Mouse (Mus musculus): ENCODE measurements around the gene Hmga1b. TPM values are rescaled to one million over a fixed set of nuclear protein-coding genes. Genes with fewer than 3 reads are reported as not detected.
A peak's percentile ranks its signal among the peaks of the same experiment; 100 is the strongest.
"Not testable (repeated sequence)": the region's sequence is repeated elsewhere in the genome, so short reads cannot be mapped to it uniquely, and the experiment has no call there.

Hmga1b gene
- polyA plus RNA-seq, 1 experiment = 0.55 TPM

DNA sequence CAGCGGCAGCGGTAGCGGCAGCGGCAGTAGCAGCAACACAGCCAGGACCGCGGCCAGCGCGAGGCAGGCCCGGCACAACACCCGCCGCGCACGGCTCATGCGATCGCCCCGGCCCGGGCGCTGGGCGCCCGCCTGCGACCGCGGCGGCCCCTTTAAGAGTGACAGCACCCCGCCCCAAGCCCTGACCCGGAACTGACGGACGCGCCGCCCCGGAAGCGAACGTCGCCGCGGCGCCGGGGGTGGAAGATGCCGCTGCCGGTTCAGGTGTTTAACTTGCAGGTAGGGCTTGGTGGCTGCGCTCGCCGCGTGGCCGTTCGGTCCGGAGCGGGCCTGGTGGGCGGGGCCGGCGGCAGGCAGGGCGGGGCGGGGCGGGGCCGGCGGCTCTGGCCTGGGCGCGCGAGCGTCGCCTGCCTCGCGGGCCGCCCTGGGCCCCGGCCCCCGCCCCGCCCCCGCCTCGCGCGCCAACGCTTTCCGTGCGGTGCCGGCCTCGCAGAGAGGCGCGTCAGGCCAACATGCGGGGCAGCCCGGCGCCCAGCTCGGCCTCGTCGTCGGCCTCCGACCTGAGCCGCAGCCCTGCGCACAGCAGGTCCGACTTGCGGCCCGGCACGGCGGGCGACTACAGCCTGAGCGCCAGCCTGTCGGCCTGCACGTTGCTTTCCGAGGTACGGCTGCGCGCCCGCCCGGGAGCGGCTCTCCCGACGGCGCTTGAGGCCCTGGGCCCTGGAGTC, 21.6 kb downstream of the Hmga1b start, which contains the start of the genes Rfng and Gps1:
Rfng (minus strand) TSS at position 144 of the 728 bp plus-strand sequence.
Gps1 (plus strand) TSS at position 209 of the 728 bp plus-strand sequence.
- Histone ChIP-seq H3K4me1 (ENCODE audit: control insufficient read depth, insufficient read depth, low read length) (peaks cover 15% of the 10 kb centered on the region), H3K4me3 (ENCODE audit: insufficient read depth, low read depth, low read length) (peak within 1 kb of the TSS; percentile 98), H3K36me3 (ENCODE audit: control insufficient read depth, insufficient read depth, low read length) (0 out of 2 replicates have a peak, but pooled peaks cover 2% of the 10 kb centered on the region), H3K27me3 (replicated peaks; ENCODE audit: control insufficient read depth, insufficient read depth, low read length) (no peaks in the 10 kb centered on the region), H3K27ac (ENCODE audit: insufficient read depth, low read depth, low read length) (peak within 1 kb of the TSS; percentile 70)
- TF ChIP-seq CTCF (conservative IDR thresholded peaks at IDR 0.05; ENCODE audit: insufficient read depth, insufficient read length, low read depth, low read length) (no peak), POLR2A (IDR thresholded peaks at IDR 0.05; ENCODE audit: low read depth, low read length) (no peak)
- DNase-seq = peak; percentile 89
- WGBS = 1% methylated on average over 92 of the region's 107 CpGs

DNA sequence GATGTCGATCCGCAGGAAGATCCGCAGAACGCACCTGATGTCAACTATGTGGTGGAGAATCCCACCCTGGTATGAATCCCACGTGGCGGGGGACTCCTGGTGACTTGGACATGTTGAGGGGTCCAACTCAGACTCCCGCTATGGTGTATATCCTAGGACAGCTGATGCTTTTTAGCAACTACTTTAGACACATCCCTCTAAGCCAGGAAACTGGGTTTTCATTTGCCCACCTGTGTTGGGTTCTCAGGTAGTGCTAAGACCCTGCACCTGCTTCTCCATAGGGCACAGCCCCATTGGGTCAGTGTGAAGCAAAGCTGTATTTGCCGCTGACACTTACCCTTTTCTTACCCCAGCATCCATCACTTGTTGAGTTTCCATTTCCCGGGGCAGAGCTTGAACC, 22.6 kb downstream of the Hmga1b start:
- Histone ChIP-seq H3K27ac (ENCODE audit: insufficient read depth, low read depth, low read length) (no peak overlapping the region), H3K36me3 (ENCODE audit: control insufficient read depth, insufficient read depth, low read length) (0 out of 2 replicates have a peak, but pooled peaks cover 2% of the 10 kb centered on the region), H3K4me3 (ENCODE audit: insufficient read depth, low read depth, low read length) (peak overlapping the region; percentile 98), H3K4me1 (ENCODE audit: control insufficient read depth, insufficient read depth, low read length) (peaks cover 15% of the 10 kb centered on the region), H3K27me3 (replicated peaks; ENCODE audit: control insufficient read depth, insufficient read depth, low read length) (no peaks in the 10 kb centered on the region)
- TF ChIP-seq POLR2A (IDR thresholded peaks at IDR 0.05; ENCODE audit: low read depth, low read length) (no peak), CTCF (conservative IDR thresholded peaks at IDR 0.05; ENCODE audit: insufficient read depth, insufficient read length, low read depth, low read length) (no peak)
- DNase-seq = no peak
- WGBS = 32% methylated on average over 9 of the region's 9 CpGs

DNA sequence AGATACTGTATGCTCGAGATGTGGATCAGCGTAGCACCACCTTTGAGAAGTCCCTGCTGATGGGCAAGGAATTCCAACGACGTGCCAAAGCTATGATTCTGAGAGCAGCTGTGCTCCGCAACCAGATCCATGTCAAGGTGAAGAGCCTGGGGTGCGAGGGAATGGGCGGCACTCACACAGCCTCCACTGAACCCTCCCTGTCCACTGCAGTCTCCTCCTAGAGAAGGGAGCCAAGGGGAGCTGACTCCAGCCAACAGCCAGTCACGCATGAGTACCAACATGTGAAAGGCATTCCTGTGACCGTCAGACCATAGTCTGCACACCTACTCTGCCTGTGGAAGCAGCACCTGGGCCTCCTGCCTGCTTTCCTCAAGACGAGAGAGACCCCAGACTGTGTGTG, 25.9 kb downstream of the Hmga1b start:
- 43% methylated on average over 9 of the region's 10 CpGs for WGBS
- not testable (repeated sequence) for H3K27me3 ChIP-seq (replicated peaks; ENCODE audit: control insufficient read depth, insufficient read depth, low read length); H3K4me3 ChIP-seq (ENCODE audit: insufficient read depth, low read depth, low read length); H3K36me3 ChIP-seq (ENCODE audit: control insufficient read depth, insufficient read depth, low read length); H3K27ac ChIP-seq (ENCODE audit: insufficient read depth, low read depth, low read length)
- peak; percentile 68 for DNase-seq
- H3K4me1 ChIP-seq (ENCODE audit: control insufficient read depth, insufficient read depth, low read length) = peaks cover 20% of the 10 kb centered on the region

DNA sequence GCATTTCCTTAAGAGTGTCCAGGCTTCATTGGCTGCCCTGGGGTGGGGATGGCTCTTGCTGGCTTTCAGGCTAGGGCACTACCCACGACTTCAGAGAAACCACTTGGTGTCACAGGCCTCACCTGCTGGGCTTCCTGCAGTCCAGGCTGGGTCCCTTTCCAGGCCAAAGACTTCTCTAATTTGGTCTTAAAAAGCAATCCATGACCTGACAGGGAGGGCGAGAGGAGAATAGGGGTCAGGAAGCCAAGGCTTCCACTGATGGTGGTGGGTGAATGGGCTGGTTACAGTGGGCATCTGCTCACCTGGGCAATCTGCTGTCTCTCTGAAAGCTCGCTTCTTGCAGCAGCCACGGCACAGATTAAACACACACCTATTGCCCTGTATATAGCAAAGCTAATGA, 26.8 kb downstream of the Hmga1b start:
- TF ChIP-seq CTCF (conservative IDR thresholded peaks at IDR 0.05; ENCODE audit: insufficient read depth, insufficient read length, low read depth, low read length) (no peak), POLR2A (IDR thresholded peaks at IDR 0.05; ENCODE audit: low read depth, low read length) (no peak)
- peaks cover 20% of the 10 kb centered on the region for H3K4me1 ChIP-seq (ENCODE audit: control insufficient read depth, insufficient read depth, low read length)
- H3K36me3 ChIP-seq (ENCODE audit: control insufficient read depth, insufficient read depth, low read length) = 0 out of 2 replicates have a peak, but pooled peaks cover 2% of the 10 kb centered on the region
- no peak for DNase-seq
- H3K4me3 ChIP-seq (ENCODE audit: insufficient read depth, low read depth, low read length) = no peak overlapping the region
- H3K27me3 ChIP-seq (replicated peaks; ENCODE audit: control insufficient read depth, insufficient read depth, low read length) = no peaks in the 10 kb centered on the region
- H3K27ac ChIP-seq (ENCODE audit: insufficient read depth, low read depth, low read length) = no peak overlapping the region
- WGBS = 70% methylated on average over 4 of the region's 4 CpGs

- Histone ChIP-seq H3K36me3 (ENCODE audit: control insufficient read depth, insufficient read depth, low read length) (0 out of 2 replicates have a peak, but pooled peaks cover 2% of the 10 kb centered on the region), H3K27ac (ENCODE audit: insufficient read depth, low read depth, low read length) (no peak overlapping the region)
- 87% methylated on average over 3 of the region's 3 CpGs for WGBS
These were observed 27.2 kb downstream of the Hmga1b start for GRCm38 (mm10) chr11:120789810-120790209.

DNA sequence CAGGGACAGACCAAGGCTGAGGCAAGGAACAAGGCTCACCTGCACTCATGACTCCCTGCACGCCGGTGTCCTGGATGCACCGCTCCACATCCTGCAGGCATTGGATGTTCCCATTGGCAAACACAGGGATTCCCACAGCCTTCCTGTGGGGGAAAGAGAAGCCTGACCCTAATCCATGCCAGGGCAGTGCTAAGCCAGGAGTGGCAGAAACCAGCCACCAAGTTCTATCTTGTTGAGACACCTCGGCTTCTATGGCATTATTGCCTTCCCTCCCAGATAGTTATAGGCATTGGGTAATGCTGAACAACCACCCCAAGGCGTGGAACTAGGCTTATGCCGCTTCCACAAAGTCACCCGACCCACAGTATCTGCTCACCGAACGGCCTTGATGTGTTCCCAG, 30.1 kb downstream of the Hmga1b start:
- TF ChIP-seq POLR2A (IDR thresholded peaks at IDR 0.05; ENCODE audit: low read depth, low read length) = no peak
- no peak for TF ChIP-seq CTCF (conservative IDR thresholded peaks at IDR 0.05; ENCODE audit: insufficient read depth, insufficient read length, low read depth, low read length)
- Histone ChIP-seq H3K27ac (ENCODE audit: insufficient read depth, low read depth, low read length) (no peak overlapping the region), H3K4me3 (ENCODE audit: insufficient read depth, low read depth, low read length) (no peak overlapping the region), H3K4me1 (ENCODE audit: control insufficient read depth, insufficient read depth, low read length) (peaks cover 18% of the 10 kb centered on the region), H3K27me3 (replicated peaks; ENCODE audit: control insufficient read depth, insufficient read depth, low read length) (no peaks in the 10 kb centered on the region), H3K36me3 (ENCODE audit: control insufficient read depth, insufficient read depth, low read length) (0 out of 2 replicates have a peak, but pooled peaks cover 2% of the 10 kb centered on the region)
- 96% methylated on average over 9 of the region's 9 CpGs for WGBS
- DNase-seq = no peak

More at GRCm38 (mm10) chr11:120789810-120790209, 27.2 kb downstream of the Hmga1b start:
- Histone ChIP-seq H3K4me1 (ENCODE audit: control insufficient read depth, insufficient read depth, low read length) (peaks cover 19% of the 10 kb centered on the region), H3K27me3 (replicated peaks; ENCODE audit: control insufficient read depth, insufficient read depth, low read length) (no peaks in the 10 kb centered on the region), H3K4me3 (ENCODE audit: insufficient read depth, low read depth, low read length) (no peak overlapping the region)
- DNase-seq = peak; percentile 31
- no peak for TF ChIP-seq CTCF (conservative IDR thresholded peaks at IDR 0.05; ENCODE audit: insufficient read depth, insufficient read length, low read depth, low read length)
- no peak for TF ChIP-seq POLR2A (IDR thresholded peaks at IDR 0.05; ENCODE audit: low read depth, low read length)

GRCm38 (mm10) chr11:120795756-120796613, 33.4 kb downstream of the Hmga1b start, which contains the start of gene Dus1l:
Gene Dus1l, minus strand, starts transcription at chr11:120796403.
- Histone ChIP-seq H3K4me3 (ENCODE audit: insufficient read depth, low read depth, low read length) (peak within 1 kb of the TSS; percentile 80), H3K4me1 (ENCODE audit: control insufficient read depth, insufficient read depth, low read length) (peaks cover 19% of the 10 kb centered on the region), H3K27me3 (replicated peaks; ENCODE audit: control insufficient read depth, insufficient read depth, low read length) (no peaks in the 10 kb centered on the region), H3K27ac (ENCODE audit: insufficient read depth, low read depth, low read length) (peak within 1 kb of the TSS; percentile 7; the same call in 1 of the 2 replicates), H3K36me3 (ENCODE audit: control insufficient read depth, insufficient read depth, low read length) (no peaks in the 10 kb centered on the region)
- TF ChIP-seq POLR2A (IDR thresholded peaks at IDR 0.05; ENCODE audit: low read depth, low read length) = peak; percentile 67
- no peak for TF ChIP-seq CTCF (conservative IDR thresholded peaks at IDR 0.05; ENCODE audit: insufficient read depth, insufficient read length, low read depth, low read length)
- WGBS = under 1% methylated on average over 59 of the region's 59 CpGs
- DNase-seq = peak; percentile 98
